Mouse (Mus musculus): ENCODE results near the gene Zc3h4. TPM values are rescaled to one million over a fixed set of nuclear protein-coding genes. Genes with fewer than 3 reads are reported as not detected.
A peak's percentile ranks its signal among the peaks of the same experiment; 100 is the strongest.

The Zc3h4 gene
- polyA plus RNA-seq (2014; fragmentation: Nextera tagmentation; extraction: Ambion mirVana): 18.6 and 20.0 TPM in 2 replicates

DNA sequence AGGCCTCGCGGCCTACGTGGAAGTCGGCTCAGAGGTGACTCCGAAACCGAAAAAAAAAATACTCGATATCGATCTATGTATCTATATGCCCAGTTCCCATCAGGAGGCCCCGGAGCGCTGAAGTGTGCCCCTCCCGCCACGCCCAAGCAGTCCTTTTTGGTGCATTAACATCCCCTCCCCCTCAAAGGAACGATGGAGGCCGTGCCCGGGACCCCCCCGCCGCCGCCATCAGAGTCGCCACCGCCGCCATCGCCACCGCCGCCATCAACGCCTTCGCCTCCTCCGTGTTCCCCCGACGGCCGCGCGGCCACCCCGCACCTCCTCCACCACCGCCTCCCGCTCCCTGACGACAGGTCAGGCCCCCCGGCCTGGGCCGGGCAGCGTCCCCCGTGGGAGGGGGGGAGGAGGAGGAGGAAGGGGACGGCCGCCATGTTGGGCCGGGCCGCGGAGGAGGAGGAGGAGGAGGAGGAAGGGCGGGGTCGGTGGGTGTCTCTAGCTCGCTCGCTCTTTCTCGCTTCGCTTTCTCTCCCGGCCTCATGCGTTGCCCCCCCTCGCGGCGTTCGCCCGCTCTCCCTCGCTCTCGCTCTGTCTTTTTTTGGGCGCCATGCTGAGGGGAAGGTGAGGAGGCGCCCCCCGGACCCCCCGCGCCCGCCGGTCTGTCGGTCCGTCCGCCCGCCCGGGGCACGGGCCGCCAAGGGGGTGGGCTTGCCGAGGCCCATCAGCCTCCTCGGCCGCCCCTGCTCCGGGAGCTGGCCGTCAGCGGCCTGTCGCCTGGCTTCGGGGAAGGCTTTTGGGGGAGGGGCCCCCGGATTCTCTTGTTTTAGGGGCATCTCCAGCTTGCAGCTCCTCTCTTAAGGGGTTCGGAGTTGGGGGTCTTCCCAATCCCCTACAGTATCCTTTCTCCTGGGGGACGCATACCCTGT lies at the start of gene Zc3h4:
Gene Zc3h4, plus strand, starts transcription at position 222 of the 923 bp plus-strand sequence.
- Histone ChIP-seq H3K36me3 (ENCODE audit: control insufficient read depth, insufficient read depth, low read length) (no peaks in the 10 kb centered on the region), H3K4me2 (ENCODE audit: low read depth, severe bottlenecking) (peak within 1 kb of the TSS; percentile 87), H3K9me3 (ENCODE audit: control insufficient read depth, low read length) (no peaks in the 10 kb centered on the region), H3K27me3 (ENCODE audit: control insufficient read depth, insufficient read depth, low read length) (no peaks in the 10 kb centered on the region), H3K4me1 (ENCODE audit: control insufficient read depth, insufficient read depth, low read length) (peaks cover 6% of the 10 kb centered on the region; the same call in 1 of the 2 replicates), H3K9ac (ENCODE audit: low read length) (peak within 1 kb of the TSS; percentile 100), H3K4me3 (ENCODE audit: low read depth, low read length) (peak within 1 kb of the TSS; percentile 89), H3K27ac (replicated peaks; ENCODE audit: low read depth, low read length) (peak within 1 kb of the TSS; percentile 100)
- DNase-seq (ENCODE audit: low spot score): peak; percentile 94
- under 1% methylated on average over 50 of the region's 85 CpGs for WGBS
- peak; percentile 31 for ATAC-seq (ENCODE audit: insufficient number of reproducible peaks, low FRiP score, low TSS enrichment, low read depth)

DNA sequence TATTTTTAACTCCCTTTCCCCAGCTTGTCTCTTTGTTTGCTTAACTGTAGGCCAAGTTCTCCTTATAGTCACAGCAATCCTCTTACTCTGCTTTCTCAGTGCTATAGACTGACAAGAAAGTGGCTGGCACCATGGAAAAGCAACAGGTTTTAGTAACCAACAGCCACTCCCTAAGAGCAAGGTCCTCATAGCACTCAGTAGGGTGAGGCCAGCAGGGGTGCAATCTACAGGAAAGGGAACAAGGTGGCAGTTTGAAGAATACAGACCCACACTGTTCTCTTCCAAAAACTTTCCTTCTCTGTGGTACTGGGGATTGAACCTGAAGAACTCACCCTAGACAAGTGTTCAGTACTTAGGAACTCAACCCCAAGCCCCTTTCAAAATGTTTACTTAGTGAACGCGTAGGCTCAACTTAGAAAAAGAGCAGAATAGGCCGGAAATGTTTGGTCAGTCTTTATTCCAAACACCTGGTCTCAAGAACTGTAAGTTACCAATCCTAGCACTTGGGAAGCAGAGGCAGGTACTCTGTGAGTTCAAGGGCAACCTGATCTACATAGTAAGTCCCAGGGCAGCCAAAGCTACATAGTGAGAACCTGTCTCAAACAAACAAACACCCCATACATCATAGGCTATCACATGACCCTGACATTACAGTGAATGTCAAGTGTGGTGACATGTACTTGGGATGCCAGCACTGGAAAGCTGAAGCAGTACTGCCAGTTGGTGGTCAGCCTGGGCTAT lies 44.7 kb upstream of the Zc3h4 start:
- Histone ChIP-seq H3K4me3 (ENCODE audit: low read depth, low read length) (no peak overlapping the region), H3K4me1 (ENCODE audit: control insufficient read depth, insufficient read depth, low read length) (no peaks in the 10 kb centered on the region)
- 98% methylated on average over 3 of the region's 3 CpGs for WGBS

DNA sequence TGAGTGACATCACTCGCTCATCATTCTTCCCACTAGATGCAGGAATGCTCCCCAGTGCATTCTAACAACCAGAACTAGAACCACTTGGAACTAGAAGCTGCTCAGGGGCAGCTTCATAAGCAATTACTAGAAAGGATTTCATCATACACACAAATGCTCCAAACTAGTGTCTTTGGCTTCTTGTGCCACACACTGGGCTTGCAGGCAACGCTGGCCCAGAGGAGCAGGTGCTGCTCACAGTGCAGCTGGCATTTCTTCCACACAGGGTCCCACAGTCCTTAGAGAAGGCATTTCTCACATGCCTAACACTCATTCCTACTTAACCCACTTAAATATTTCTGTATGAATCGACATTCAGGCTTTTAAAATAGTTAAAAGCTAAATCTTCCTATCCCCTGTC lies 43.1 kb upstream of the Zc3h4 start:
- Histone ChIP-seq H3K27me3 (ENCODE audit: control insufficient read depth, insufficient read depth, low read length) (no peaks in the 10 kb centered on the region), H3K9ac (ENCODE audit: low read length) (no peak overlapping the region), H3K9me3 (ENCODE audit: control insufficient read depth, low read length) (no peaks in the 10 kb centered on the region), H3K27ac (replicated peaks; ENCODE audit: low read depth, low read length) (no peak overlapping the region), H3K4me1 (ENCODE audit: control insufficient read depth, insufficient read depth, low read length) (no peaks in the 10 kb centered on the region), H3K4me3 (ENCODE audit: low read depth, low read length) (no peak overlapping the region), H3K4me2 (ENCODE audit: low read depth, severe bottlenecking) (no peak overlapping the region), H3K36me3 (ENCODE audit: control insufficient read depth, insufficient read depth, low read length) (peaks cover 34% of the 10 kb centered on the region; the same call in 1 of the 2 replicates)
- DNase-seq (ENCODE audit: low spot score) (no peak), ATAC-seq (ENCODE audit: insufficient number of reproducible peaks, low FRiP score, low TSS enrichment, low read depth) (no peak)
- WGBS: 90% methylated on average over 3 of the region's 3 CpGs

More for the DNA sequence above, 44.7 kb upstream of the Zc3h4 start:
- no peaks in the 10 kb centered on the region for H3K27me3 ChIP-seq (ENCODE audit: control insufficient read depth, insufficient read depth, low read length)
- no peak overlapping the region for H3K27ac ChIP-seq (replicated peaks; ENCODE audit: low read depth, low read length)
- no peak overlapping the region for H3K9ac ChIP-seq (ENCODE audit: low read length)
- peaks cover 31% of the 10 kb centered on the region; the same call in 1 of the 2 replicates for H3K36me3 ChIP-seq (ENCODE audit: control insufficient read depth, insufficient read depth, low read length)
- DNase-seq (ENCODE audit: low spot score) (no peak), ATAC-seq (ENCODE audit: insufficient number of reproducible peaks, low FRiP score, low TSS enrichment, low read depth) (no peak)
- H3K4me2 ChIP-seq (ENCODE audit: low read depth, severe bottlenecking): no peak overlapping the region
- H3K9me3 ChIP-seq (ENCODE audit: control insufficient read depth, low read length): no peaks in the 10 kb centered on the region

DNA sequence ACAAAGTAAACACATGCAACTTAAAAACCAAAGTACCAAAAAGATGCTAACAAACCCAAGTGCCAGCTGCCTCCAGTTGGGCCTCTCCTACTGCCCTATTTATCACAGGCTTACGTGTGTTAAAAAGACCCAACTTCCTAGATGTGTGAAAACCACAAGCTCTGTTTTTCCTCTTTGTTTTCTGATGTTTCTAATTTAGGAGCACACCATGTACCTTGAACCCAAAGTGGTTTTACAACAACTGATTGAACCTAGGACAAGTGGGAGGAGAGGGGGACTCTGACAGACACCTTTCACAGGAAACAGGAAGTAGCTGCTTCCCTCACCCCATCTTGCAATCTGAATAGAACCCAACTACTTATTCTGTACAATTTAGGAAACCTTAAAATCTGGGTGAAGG lies 36.4 kb upstream of the Zc3h4 start:
- Histone ChIP-seq H3K9me3 (ENCODE audit: control insufficient read depth, low read length) (no peaks in the 10 kb centered on the region), H3K36me3 (ENCODE audit: control insufficient read depth, insufficient read depth, low read length) (peaks cover 17% of the 10 kb centered on the region; the same call in 1 of the 2 replicates), H3K4me3 (ENCODE audit: low read depth, low read length) (no peak overlapping the region), H3K27ac (replicated peaks; ENCODE audit: low read depth, low read length) (0 out of 2 replicates have a peak overlapping the region, but pooled peaks have one; percentile 22), H3K4me1 (ENCODE audit: control insufficient read depth, insufficient read depth, low read length) (no peaks in the 10 kb centered on the region), H3K4me2 (ENCODE audit: low read depth, severe bottlenecking) (no peak overlapping the region), H3K9ac (ENCODE audit: low read length) (no peak overlapping the region), H3K27me3 (ENCODE audit: control insufficient read depth, insufficient read depth, low read length) (no peaks in the 10 kb centered on the region)
- WGBS: 53% methylated on average over 1 of the region's 1 CpGs
- ATAC-seq (ENCODE audit: insufficient number of reproducible peaks, low FRiP score, low TSS enrichment, low read depth) (no peak), DNase-seq (ENCODE audit: low spot score) (no peak)

DNA sequence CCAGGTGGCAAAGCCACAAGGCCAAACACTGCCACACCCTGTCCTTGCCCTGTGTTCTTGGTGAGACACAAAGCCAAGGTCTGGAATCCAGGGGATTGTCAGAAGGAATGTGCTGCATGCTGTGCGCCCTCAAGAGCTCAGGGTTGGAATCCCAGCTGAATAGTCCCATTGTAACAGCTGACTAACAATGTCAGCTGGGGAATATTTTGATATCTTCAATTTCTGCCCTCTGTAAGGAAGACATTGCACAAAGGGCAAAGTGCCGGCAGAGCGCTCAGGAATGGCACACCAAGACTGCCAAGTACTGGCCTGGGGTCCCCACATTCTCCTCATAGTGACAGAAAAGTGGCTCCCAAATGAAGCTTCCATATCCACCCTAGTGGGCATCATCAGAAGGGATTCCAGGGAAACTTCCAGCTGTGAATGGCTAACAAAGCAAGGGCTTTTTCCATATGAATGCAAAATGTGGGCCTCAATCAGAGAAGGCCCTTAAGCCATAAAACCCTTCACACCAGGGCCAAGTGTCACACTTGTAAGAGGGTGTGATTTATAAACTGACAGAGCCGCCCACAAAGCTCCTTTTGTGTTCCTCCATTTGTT lies 35.7 kb upstream of the Zc3h4 start:
- Histone ChIP-seq H3K27me3 (ENCODE audit: control insufficient read depth, insufficient read depth, low read length) (no peaks in the 10 kb centered on the region), H3K4me1 (ENCODE audit: control insufficient read depth, insufficient read depth, low read length) (no peaks in the 10 kb centered on the region), H3K9me3 (ENCODE audit: control insufficient read depth, low read length) (no peaks in the 10 kb centered on the region), H3K4me2 (ENCODE audit: low read depth, severe bottlenecking) (no peak overlapping the region), H3K27ac (replicated peaks; ENCODE audit: low read depth, low read length) (peak overlapping the region; percentile 49; the same call in 1 of the 2 replicates), H3K4me3 (ENCODE audit: low read depth, low read length) (no peak overlapping the region), H3K36me3 (ENCODE audit: control insufficient read depth, insufficient read depth, low read length) (peaks cover 17% of the 10 kb centered on the region; the same call in 1 of the 2 replicates), H3K9ac (ENCODE audit: low read length) (no peak overlapping the region)
- WGBS: 51% methylated on average over 4 of the region's 4 CpGs
- ATAC-seq (ENCODE audit: insufficient number of reproducible peaks, low FRiP score, low TSS enrichment, low read depth) (no peak), DNase-seq (ENCODE audit: low spot score) (peak; percentile 27)

DNA sequence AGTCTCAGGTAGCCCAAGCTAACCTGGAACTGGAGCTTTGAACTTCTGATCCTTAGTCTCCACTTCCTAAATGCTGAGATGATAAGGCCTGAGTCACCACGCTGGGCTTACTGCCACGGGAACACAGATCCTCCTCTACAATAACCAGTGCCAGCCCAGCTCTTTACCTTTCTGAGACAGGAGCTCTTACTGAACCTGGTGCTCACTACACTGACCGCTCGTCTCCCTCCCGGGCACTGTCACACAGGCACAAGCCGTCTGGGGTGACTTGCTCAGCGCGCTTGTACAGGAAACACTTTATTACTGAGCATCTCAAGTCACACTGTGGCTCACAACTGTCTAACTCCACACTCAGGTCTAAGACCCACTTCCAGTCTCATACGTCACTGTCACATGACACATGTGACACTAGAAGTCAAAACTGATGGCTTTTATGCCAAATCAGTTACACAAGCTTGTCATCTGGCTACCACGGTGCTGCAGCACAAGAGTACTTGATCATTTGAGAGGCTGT lies 34.5 kb upstream of the Zc3h4 start:
- H3K27me3 ChIP-seq (ENCODE audit: control insufficient read depth, insufficient read depth, low read length): no peaks in the 10 kb centered on the region
- 66% methylated on average over 10 of the region's 10 CpGs for WGBS

DNA sequence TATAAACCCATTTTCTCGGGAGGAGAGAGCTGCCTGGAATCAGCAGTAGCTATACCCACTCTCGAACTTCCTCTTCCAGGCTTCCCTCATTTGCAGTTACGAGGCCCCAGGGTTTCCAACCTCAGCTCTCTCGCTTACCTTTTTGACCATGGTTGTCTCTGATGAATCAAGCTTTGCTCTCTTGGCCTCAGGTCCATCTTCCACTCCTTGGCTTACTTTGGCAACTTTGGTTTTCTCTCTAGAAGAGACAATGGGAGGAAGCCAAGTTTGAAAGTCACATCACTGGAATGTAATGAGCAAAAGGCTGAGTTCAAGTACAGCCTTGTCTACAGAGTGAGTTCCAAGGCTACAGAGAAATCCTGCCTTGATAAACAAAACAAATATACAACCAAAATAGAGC lies 34.0 kb upstream of the Zc3h4 start:
- Histone ChIP-seq H3K9ac (ENCODE audit: low read length) (no peak overlapping the region), H3K4me1 (ENCODE audit: control insufficient read depth, insufficient read depth, low read length) (no peaks in the 10 kb centered on the region), H3K4me3 (ENCODE audit: low read depth, low read length) (no peak overlapping the region), H3K9me3 (ENCODE audit: control insufficient read depth, low read length) (no peaks in the 10 kb centered on the region), H3K4me2 (ENCODE audit: low read depth, severe bottlenecking) (no peak overlapping the region), H3K27ac (replicated peaks; ENCODE audit: low read depth, low read length) (no peak overlapping the region), H3K36me3 (ENCODE audit: control insufficient read depth, insufficient read depth, low read length) (peaks cover 26% of the 10 kb centered on the region; the same call in 1 of the 2 replicates), H3K27me3 (ENCODE audit: control insufficient read depth, insufficient read depth, low read length) (no peaks in the 10 kb centered on the region)
- 74% methylated on average over 4 of the region's 4 CpGs for WGBS
- DNase-seq (ENCODE audit: low spot score): no peak
- ATAC-seq (ENCODE audit: insufficient number of reproducible peaks, low FRiP score, low TSS enrichment, low read depth): no peak

More for the DNA sequence above, 34.5 kb upstream of the Zc3h4 start:
- Histone ChIP-seq H3K27ac (replicated peaks; ENCODE audit: low read depth, low read length) (no peak overlapping the region; the same call in 1 of the 2 replicates), H3K9me3 (ENCODE audit: control insufficient read depth, low read length) (no peaks in the 10 kb centered on the region), H3K4me2 (ENCODE audit: low read depth, severe bottlenecking) (no peak overlapping the region), H3K36me3 (ENCODE audit: control insufficient read depth, insufficient read depth, low read length) (peaks cover 27% of the 10 kb centered on the region; the same call in 1 of the 2 replicates), H3K9ac (ENCODE audit: low read length) (no peak overlapping the region), H3K4me1 (ENCODE audit: control insufficient read depth, insufficient read depth, low read length) (no peaks in the 10 kb centered on the region), H3K4me3 (ENCODE audit: low read depth, low read length) (no peak overlapping the region)
- no peak for ATAC-seq (ENCODE audit: insufficient number of reproducible peaks, low FRiP score, low TSS enrichment, low read depth)
- no peak for DNase-seq (ENCODE audit: low spot score)

DNA sequence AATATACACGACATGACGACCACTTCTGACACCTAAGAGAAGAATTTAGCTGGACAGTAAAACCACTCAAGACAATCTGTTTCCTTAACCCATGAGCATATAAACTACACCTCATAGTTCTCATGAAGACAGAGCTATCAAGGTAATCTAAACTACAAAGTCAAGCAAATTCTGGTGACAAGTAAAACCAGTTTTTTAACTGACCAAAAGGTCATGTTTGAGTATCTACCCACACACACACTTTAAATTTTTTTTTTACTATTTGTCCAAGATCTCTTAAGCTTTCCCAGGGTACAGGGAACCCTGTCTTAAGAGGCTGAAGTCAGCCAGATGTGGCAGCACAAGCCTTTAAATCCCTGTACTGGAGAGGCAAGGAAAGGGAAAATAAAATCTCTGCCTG lies 31.9 kb upstream of the Zc3h4 start:
- peaks cover 26% of the 10 kb centered on the region; the same call in 1 of the 2 replicates for H3K36me3 ChIP-seq (ENCODE audit: control insufficient read depth, insufficient read depth, low read length)
- H3K4me2 ChIP-seq (ENCODE audit: low read depth, severe bottlenecking): no peak overlapping the region
- WGBS: 91% methylated on average over 2 of the region's 2 CpGs

More for the DNA sequence above, 31.9 kb upstream of the Zc3h4 start:
- H3K4me3 ChIP-seq (ENCODE audit: low read depth, low read length): no peak overlapping the region
- H3K4me1 ChIP-seq (ENCODE audit: control insufficient read depth, insufficient read depth, low read length): no peaks in the 10 kb centered on the region
- no peak overlapping the region for H3K27ac ChIP-seq (replicated peaks; ENCODE audit: low read depth, low read length)
- H3K9ac ChIP-seq (ENCODE audit: low read length): no peak overlapping the region
- DNase-seq (ENCODE audit: low spot score) (no peak), ATAC-seq (ENCODE audit: insufficient number of reproducible peaks, low FRiP score, low TSS enrichment, low read depth) (no peak)
- H3K27me3 ChIP-seq (ENCODE audit: control insufficient read depth, insufficient read depth, low read length): no peaks in the 10 kb centered on the region
- no peaks in the 10 kb centered on the region for H3K9me3 ChIP-seq (ENCODE audit: control insufficient read depth, low read length)
